Mouse (Mus musculus) limb, embryonic 11.5 days (tissue): ENCODE data around the gene Rbm33. TPM values are rescaled to one million over a fixed set of nuclear protein-coding genes. Genes with fewer than 3 reads are reported as not detected.

Source experiments
- ATAC-seq: fragments of 200-750 bp; cut with Nextera tagmentation; 2 replicates; pipeline ENCODE4 v1.8.0; 2017; ENCODE audit warnings: low read depth; ENCODE audit not compliant: insufficient number of reproducible peaks, low FRiP score, low TSS enrichment
- DNase-seq: peaks from one replicate; pipeline ENCODE4 v3.0.0-alpha.2; 2015; ENCODE audit warnings: low spot score
- H3K27ac ChIP-seq: fragments of 300-500 bp; sonication (generic); replicated peaks from 2 replicates; pipeline ENCODE4 v1.5.1; 2014; ENCODE audit warnings: low read depth, mild to moderate bottlenecking, low read length
- H3K27me3 ChIP-seq: fragments of 300-500 bp; sonication (generic); 2 replicates; pipeline ENCODE4 v1.6.1; 2014; ENCODE audit warnings: mild to moderate bottlenecking, low read length, mixed read lengths; ENCODE audit not compliant: control insufficient read depth, insufficient read depth
- H3K36me3 ChIP-seq: fragments of 300-500 bp; sonication (generic); 2 replicates; pipeline ENCODE4 v1.6.1; 2014; ENCODE audit warnings: mild to moderate bottlenecking, low read length, moderate library complexity, mixed read lengths; ENCODE audit not compliant: control insufficient read depth, insufficient read depth
- H3K4me1 ChIP-seq: fragments of 300-500 bp; sonication (generic); 2 replicates; pipeline ENCODE4 v1.6.1; 2014; ENCODE audit warnings: low read length, mixed read lengths; ENCODE audit not compliant: control insufficient read depth, insufficient read depth
- H3K4me2 ChIP-seq: fragments of 300-500 bp; sonication (generic); 2 replicates; pipeline ENCODE4 v1.6.1; 2014; ENCODE audit warnings: low read depth, mild to moderate bottlenecking, moderate library complexity; ENCODE audit not compliant: severe bottlenecking
- H3K4me3 ChIP-seq: fragments of 300-500 bp; sonication (generic); 2 replicates; pipeline ENCODE4 v1.5.1; 2014; ENCODE audit warnings: low read depth, low read length
- H3K9ac ChIP-seq: fragments of 300-500 bp; sonication (generic); 2 replicates; pipeline ENCODE4 v1.6.1; 2014; ENCODE audit warnings: mild to moderate bottlenecking, low read length
- H3K9me3 ChIP-seq: fragments of 300-500 bp; sonication (generic); 2 replicates; pipeline ENCODE4 v1.6.1; 2016; ENCODE audit warnings: low read length; ENCODE audit not compliant: control insufficient read depth
- WGBS: fragments of 180-500 bp; shearing (Covaris S2); extraction: QIAGEN DNeasy Blood & Tissue Kit; methylation state at CpG from one replicate; pipeline ENCODE4 v1.1.7; 2014; 5-methylcytosine and 5-hydroxymethylcytosine counted together
- polyA plus RNA-seq: library from polyadenylated mRNA; unstranded; fragments of >200 nt; fragmentation: Nextera tagmentation; extraction: Ambion mirVana; gene quantifications from 2 replicates; pipeline ENCODE4 v1.2.1, GENCODE M21; 2014

Gene Rbm33
- polyA plus RNA-seq, 1 experiment from 2014 or later: 18.5 TPM

DNA sequence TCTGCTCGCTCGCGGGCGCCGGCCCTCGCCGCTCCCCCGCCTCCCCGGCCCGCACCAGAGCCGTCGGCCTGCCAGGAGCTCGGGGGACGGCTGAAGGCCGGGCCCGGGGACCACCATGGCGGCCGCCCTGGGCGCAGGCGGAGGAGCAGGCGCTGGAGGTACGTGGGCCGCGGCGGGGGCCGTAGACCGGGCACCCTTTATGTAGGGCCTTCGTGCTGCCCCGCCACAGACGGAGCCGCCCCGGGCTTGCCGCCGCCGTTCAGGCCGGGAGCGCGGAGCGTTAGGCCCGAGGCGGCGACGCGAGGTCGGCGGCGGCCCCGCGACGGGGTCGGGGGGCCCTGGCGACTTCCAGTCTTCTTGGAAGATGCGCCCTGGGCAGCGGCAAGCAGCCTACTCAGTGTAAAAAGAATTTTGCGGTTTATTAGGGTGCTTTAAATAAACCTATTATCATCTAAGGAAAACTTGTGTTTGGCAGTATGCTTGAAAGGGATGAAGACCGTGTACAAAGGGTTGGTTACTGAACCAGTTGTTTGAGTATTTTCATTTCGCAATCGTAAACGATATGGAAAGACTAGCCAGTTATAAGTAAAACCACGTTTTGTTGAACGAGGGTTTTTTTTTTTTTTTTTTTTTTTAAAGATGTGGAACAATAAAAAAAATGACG, 464 bp downstream of the Rbm33 start:
- H3K27ac ChIP-seq: peak overlapping the region; percentile 99
- WGBS: under 1% methylated on average over 60 of the region's 62 CpGs
- H3K4me1 ChIP-seq: no peaks in the 10 kb centered on the region
- peak; percentile 9 for ATAC-seq
- no peaks in the 10 kb centered on the region for H3K27me3 ChIP-seq
- H3K36me3 ChIP-seq: no peaks in the 10 kb centered on the region
- H3K9ac ChIP-seq: peak overlapping the region; percentile 100
- no peaks in the 10 kb centered on the region for H3K9me3 ChIP-seq
- peak overlapping the region; percentile 65 for H3K4me2 ChIP-seq
- peak overlapping the region; percentile 65 for H3K4me3 ChIP-seq
- DNase-seq: peak; percentile 61

DNA sequence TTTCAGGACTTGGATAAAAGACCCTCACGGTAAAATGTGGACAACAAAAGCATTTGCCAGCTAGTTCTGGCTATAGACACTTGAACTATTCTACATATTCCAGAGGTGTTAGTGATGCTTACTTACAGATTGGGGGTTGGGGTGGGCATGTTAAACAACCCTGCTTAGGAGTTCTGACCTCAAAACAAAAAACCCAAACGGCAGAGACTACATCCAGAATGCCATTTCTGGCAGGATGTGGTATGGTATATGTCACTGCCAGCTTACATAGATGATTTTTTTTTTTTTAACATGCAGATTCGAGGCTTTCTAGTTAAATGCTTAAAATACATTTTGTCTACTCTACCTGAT, 971 bp downstream of the Rbm33 start:
- Histone ChIP-seq H3K9ac (peak overlapping the region; percentile 58), H3K36me3 (no peaks in the 10 kb centered on the region), H3K4me3 (peak overlapping the region; percentile 65), H3K4me2 (peak overlapping the region; percentile 65), H3K9me3 (no peaks in the 10 kb centered on the region), H3K27me3 (no peaks in the 10 kb centered on the region), H3K4me1 (no peaks in the 10 kb centered on the region), H3K27ac (no peak overlapping the region)
- ATAC-seq: no peak
- WGBS: 12% methylated on average over 3 of the region's 3 CpGs
- DNase-seq: peak; percentile 40

DNA sequence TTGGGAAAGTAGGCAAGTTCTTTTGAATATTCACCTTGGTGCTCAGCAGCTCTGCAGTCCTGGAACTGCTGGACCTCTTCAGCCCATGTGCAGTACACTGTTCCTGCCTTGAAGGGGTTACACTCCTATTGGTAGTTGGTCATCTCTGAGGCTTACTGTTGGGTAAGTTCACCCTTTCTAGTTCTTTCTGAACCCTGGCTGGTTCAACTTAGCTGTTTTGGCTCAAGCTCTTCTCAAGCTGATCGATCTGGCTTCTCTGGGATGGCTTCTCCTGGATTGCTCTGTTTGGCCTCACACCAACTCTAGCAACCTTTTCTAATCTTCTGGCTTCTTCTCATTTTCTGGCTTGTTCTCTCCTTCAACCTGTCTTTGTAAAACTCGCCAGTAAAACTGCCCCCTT, 1.8 kb downstream of the Rbm33 start:
- Histone ChIP-seq H3K27me3 (no peaks in the 10 kb centered on the region), H3K36me3 (no peaks in the 10 kb centered on the region), H3K4me3 (0 out of 2 replicates have a peak overlapping the region, but pooled peaks have one; percentile 65), H3K9me3 (no peaks in the 10 kb centered on the region), H3K9ac (no peak overlapping the region), H3K27ac (no peak overlapping the region), H3K4me2 (peak overlapping the region; percentile 65; the same call in 1 of the 2 replicates), H3K4me1 (no peaks in the 10 kb centered on the region)
- DNase-seq (no peak), ATAC-seq (no peak)
- 72% methylated on average over 2 of the region's 2 CpGs for WGBS

DNA sequence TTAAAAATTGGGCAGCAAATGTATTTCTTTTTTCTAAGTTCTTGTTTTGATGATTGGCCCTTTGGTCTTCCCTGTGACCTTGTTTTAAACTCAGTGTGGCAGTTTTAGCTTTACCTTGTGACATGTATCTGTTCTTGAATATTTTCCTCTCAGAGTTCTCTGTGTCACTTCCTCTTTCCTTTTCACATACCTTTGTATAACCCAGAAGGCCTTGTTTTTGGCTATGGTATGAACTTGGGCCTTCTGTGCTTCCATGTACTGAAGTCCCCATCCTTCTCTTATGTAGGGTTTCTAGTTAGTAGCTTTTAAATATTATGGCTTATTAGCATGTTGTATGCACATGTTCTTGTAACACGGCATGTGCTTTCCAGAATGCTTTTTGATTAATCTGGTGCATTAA, 4.8 kb downstream of the Rbm33 start:
- ATAC-seq (no peak), DNase-seq (no peak)
- no peak overlapping the region for H3K4me2 ChIP-seq
- no peak overlapping the region for H3K27ac ChIP-seq
- no peaks in the 10 kb centered on the region for H3K27me3 ChIP-seq
- WGBS: 97% methylated on average over 1 of the region's 1 CpGs
- H3K4me1 ChIP-seq: no peaks in the 10 kb centered on the region
- no peak overlapping the region for H3K9ac ChIP-seq
- H3K36me3 ChIP-seq: no peaks in the 10 kb centered on the region
- no peak overlapping the region for H3K4me3 ChIP-seq
- H3K9me3 ChIP-seq: no peaks in the 10 kb centered on the region

DNA sequence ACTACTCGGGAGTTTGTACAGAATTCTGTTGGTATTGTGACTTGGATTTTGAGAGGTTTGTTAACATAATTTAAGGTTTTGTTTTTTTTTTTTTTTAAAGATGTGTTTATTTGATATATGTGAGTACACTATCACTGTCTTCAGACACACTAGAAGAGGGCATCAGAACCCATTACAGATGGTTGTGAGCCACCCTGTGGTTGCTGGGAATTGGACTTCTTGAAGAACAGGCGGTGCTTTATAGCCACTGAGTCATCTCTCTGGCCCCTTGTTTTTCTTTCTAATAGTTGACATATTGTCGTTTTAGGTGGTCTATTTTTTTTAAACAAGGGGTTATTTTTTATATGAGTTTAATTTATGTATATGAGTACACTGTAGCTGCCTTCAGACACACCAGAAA, 5.3 kb downstream of the Rbm33 start:
- Histone ChIP-seq H3K27ac (no peak overlapping the region), H3K4me2 (no peak overlapping the region), H3K4me3 (no peak overlapping the region), H3K9ac (no peak overlapping the region), H3K36me3 (no peaks in the 10 kb centered on the region), H3K4me1 (no peaks in the 10 kb centered on the region), H3K9me3 (no peaks in the 10 kb centered on the region), H3K27me3 (no peaks in the 10 kb centered on the region)
- no peak for ATAC-seq
- 89% methylated on average over 3 of the region's 3 CpGs for WGBS
- no peak for DNase-seq

DNA sequence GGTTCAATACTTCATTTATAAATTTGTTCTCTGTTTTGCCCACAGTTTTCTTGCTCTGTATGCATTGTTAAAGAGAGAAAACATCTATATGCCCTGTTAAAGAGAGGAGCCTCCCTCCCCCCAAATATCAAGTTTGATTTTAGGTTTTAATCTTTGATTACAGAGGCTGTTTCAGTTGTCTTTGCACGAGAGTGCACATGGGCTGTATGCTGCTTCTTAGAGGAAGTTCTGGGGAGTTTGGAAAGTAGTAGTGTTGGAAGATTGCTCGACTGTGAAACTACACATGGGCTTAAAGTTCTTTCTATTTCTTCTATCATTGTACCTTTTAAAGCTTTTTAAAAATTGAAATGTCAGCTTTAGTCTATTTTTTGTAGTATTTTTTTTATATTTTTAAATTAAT, 6.9 kb downstream of the Rbm33 start:
- no peak overlapping the region for H3K4me3 ChIP-seq
- no peaks in the 10 kb centered on the region for H3K9me3 ChIP-seq
- no peak overlapping the region for H3K9ac ChIP-seq
- H3K27ac ChIP-seq: no peak overlapping the region
- H3K4me2 ChIP-seq: no peak overlapping the region
- no peaks in the 10 kb centered on the region for H3K36me3 ChIP-seq
- H3K27me3 ChIP-seq: no peaks in the 10 kb centered on the region
- DNase-seq (no peak), ATAC-seq (no peak)
- 90% methylated on average over 2 of the region's 2 CpGs for WGBS
- H3K4me1 ChIP-seq: no peaks in the 10 kb centered on the region

DNA sequence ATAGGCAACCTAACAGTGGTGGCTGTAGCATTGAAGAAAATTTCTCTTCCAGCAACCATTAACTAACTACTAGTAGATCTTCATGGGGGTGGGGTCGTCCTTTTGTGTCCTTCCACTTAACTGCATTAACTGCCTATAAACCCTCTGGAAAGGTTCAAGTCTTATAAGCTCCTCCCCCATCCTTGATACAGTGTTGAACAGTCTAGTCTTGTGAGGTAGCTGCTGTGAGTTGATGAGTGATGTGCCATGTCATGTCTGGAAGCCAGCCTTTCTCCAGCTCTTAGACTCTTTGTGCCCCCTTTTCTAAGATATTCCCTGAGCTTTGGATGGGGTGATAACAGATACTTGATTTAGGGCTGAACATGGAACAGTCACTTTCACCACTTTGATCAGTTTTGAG, 7.5 kb downstream of the Rbm33 start:
- ATAC-seq (no peak), DNase-seq (no peak)
- Histone ChIP-seq H3K27me3 (no peaks in the 10 kb centered on the region), H3K9me3 (no peaks in the 10 kb centered on the region), H3K27ac (no peak overlapping the region), H3K4me1 (no peaks in the 10 kb centered on the region), H3K9ac (no peak overlapping the region), H3K4me2 (no peak overlapping the region), H3K4me3 (no peak overlapping the region), H3K36me3 (no peaks in the 10 kb centered on the region)
- WGBS: 70% methylated on average over 1 of the region's 1 CpGs

DNA sequence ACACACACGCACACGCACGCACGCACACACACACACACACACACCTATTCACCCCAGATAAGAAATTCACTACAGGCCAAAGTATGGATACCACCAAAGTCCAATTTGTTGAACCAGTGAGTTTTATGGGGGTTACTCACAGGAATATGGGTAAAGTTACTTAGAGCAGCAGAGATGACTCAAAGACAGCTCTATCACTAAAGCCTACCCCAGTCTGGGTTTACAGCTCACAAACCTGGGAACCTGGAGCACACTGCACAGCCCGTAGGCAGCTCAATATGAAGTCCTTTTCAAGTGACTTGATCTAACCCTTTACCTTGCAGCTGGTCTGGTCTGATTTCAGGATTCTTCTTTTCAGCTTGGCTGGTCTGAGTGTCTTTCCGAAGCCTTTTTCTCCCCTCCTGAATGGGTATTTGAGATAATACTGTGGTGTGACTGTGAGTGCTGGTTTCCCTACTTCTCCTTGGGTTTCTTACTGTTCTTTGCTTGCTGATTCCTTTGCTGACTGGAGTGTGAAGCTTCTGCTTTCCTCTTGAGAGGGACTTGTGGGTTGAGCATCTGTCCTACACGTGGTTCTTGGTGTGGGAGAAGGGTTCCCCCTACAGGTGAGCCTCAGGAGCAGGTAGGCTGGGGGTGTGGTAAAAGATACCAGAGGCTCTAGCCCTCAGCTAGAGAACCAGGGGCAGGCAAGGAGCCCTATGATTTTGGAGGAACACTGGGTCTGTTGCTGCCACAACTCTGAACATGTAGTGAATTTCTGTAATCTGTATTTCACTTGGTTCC, 12.3 kb downstream of the Rbm33 start:
- 82% methylated on average over 7 of the region's 7 CpGs for WGBS
- no peak for ATAC-seq
- Histone ChIP-seq H3K9ac (no peak overlapping the region), H3K4me3 (no peak overlapping the region), H3K4me2 (no peak overlapping the region), H3K27ac (no peak overlapping the region), H3K27me3 (no peaks in the 10 kb centered on the region), H3K9me3 (no peaks in the 10 kb centered on the region), H3K4me1 (no peaks in the 10 kb centered on the region), H3K36me3 (peaks cover 2% of the 10 kb centered on the region)
- no peak for DNase-seq
